Comparison of ENCODE assay signal across 24 mouse cellular contexts in the genomic region with DNA sequence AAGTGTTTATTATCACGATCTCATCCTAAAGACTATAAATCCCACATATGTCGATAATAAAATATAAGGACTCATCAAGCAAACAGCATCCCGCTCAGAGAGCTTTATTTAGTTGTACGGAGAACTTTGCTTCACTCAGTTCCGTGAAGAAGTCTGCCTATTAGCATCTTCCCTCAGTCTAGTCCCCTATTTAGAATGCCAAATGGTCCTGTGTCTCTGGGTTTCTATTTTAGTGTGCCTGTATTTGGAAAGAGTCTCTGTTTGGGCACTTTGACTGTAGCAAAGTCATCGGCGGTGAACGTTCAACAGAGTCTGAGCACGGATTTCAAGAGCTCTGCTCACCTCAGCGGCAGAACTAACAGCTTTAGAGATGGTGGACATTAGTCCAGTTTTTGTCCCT. TPM values are rescaled to one million over a fixed set of nuclear protein-coding genes. Genes with fewer than 3 reads are reported as not detected.
DNase-seq lines count a peak whose midpoint lies in the region; ATAC-seq lines count a peak whose summit lies in the region.
"Had no signal": no experiment of that assay in that cellular context is flagged by ENCODE, and none has a peak within 500 bp of the region (broad histone marks: within the 10 kb centered on the region; RNA-seq: fewer than 3 reads in every experiment).

No protein-coding gene starts in this region.

- intact Hi-C loops in left cerebral cortex, postnatal 10 days (cut with DNase I) = no loop called here

- ATAC-seq in frontal cortex, adult (ENCODE audit: low TSS enrichment) = peak; percentile 88
- ATAC-seq in megakaryocyte progenitor cell, adult 5-6 weeks (replicated peaks; ENCODE audit: poor library complexity) = no peak
- ATAC-seq: activated CD4-positive, CD25-positive, alpha-beta regulatory T cell, adult 4 months; CD4-positive, CD25-positive, alpha-beta regulatory T cell, adult 4 months; forebrain, embryonic 13.5 days; forebrain, embryonic 15.5 days; Patski had no signal

- no peak for DNase-seq in frontal cortex, postnatal 25 days (ENCODE audit: low spot score in 2 of 2)
- peak; percentile 9 for DNase-seq in left cerebral cortex, adult 11 months (ENCODE audit: low spot score)
- no peak for DNase-seq in left cerebral cortex, postnatal 10 days (ENCODE audit: extremely low spot score in 1 of 2, low spot score in 2 of 2)
- DNase-seq in brain, adult 2 months (ENCODE audit: low read depth, low spot score) = peak; percentile 74
- peak; percentile 69 for DNase-seq in telencephalon, adult 2 months (ENCODE audit: low read depth, low spot score)
- DNase-seq: adrenal gland, adult 8-10 months; adrenal gland, postnatal 14 days; adrenal gland, postnatal 36 days; B cell, adult 2 months; cerebellum, adult 11 months; cerebellum, adult 18-20 months; cerebellum, adult 8-10 months; cerebellum, adult 9-11 months; cerebellum, postnatal 14 days; cerebellum, postnatal 36 days had no signal

RNA-seq across cellular contexts. Expression of a gene that starts 55.8 kb away (rescaled TPM):
- 10 to 100 TPM; 39.9 to 49.1 TPM for total RNA-seq in left cerebral cortex, postnatal 10 days (2021)
- total RNA-seq in megakaryocyte progenitor cell, adult 5-6 weeks (2015) = not detected in 2 replicates
- total RNA-seq in megakaryocyte progenitor cell, adult 5-6 weeks (2017) = 0.08 TPM in 1 of 2 replicates, not detected in the other
- total RNA-seq: CH12.LX; common myeloid progenitor, adult 5-6 weeks had no signal

Comparison
In these comparisons a context has a peak if more than half of its experiments do, and no peak if none do; other contexts are left out.
1. DNase-seq: peak in left cerebral cortex, adult 11 months (single experiment), brain, adult 2 months (single experiment) and telencephalon, adult 2 months (single experiment); none in frontal cortex, postnatal 25 days (0 of 2) and left cerebral cortex, postnatal 10 days (0 of 2).
2. RNA of a gene that starts 55.8 kb away (total RNA-seq): 39.9 to 49.1 TPM in left cerebral cortex, postnatal 10 days; 0.08 TPM in megakaryocyte progenitor cell, adult 5-6 weeks; every median in the first group is over 10 times any median in the second.